Comparison of ENCODE assay signal across 8 mouse cellular contexts in genomic region chr3:57667054-57667723, GRCm38 (mm10). TPM values are rescaled to one million over a fixed set of nuclear protein-coding genes. Genes with fewer than 3 reads are reported as not detected.
DNase-seq lines count a peak whose midpoint lies in the region; ATAC-seq lines count a peak whose summit lies in the region.

No protein-coding gene starts in this region.

- H3K4me2 ChIP-seq in limb, embryonic 12.5 days: peak overlapping the region; percentile 40
- H3K4me2 ChIP-seq in midbrain, embryonic 14.5 days (ENCODE audit: low read length): peak overlapping the region; percentile 48

- no peaks in the 10 kb centered on the region for H3K27me3 ChIP-seq in heart, embryonic 10.5 days (ENCODE audit: insufficient read depth, poor library complexity, severe bottlenecking)
- H3K27me3 ChIP-seq in limb, embryonic 12.5 days: no peaks in the 10 kb centered on the region
- no peaks in the 10 kb centered on the region for H3K27me3 ChIP-seq in midbrain, embryonic 14.5 days (ENCODE audit: control insufficient read depth, insufficient read depth, low read length)

- no peaks in the 10 kb centered on the region for H3K36me3 ChIP-seq in heart, embryonic 10.5 days
- H3K36me3 ChIP-seq in limb, embryonic 12.5 days: no peaks in the 10 kb centered on the region
- H3K36me3 ChIP-seq in midbrain, embryonic 14.5 days (ENCODE audit: control insufficient read depth, insufficient read depth, low read length): no peaks in the 10 kb centered on the region

- no peak overlapping the region for H3K27ac ChIP-seq in heart, embryonic 10.5 days
- H3K27ac ChIP-seq in limb, embryonic 12.5 days: no peak overlapping the region
- H3K27ac ChIP-seq in midbrain, embryonic 14.5 days (replicated peaks; ENCODE audit: low read depth, low read length): no peak overlapping the region

- H3K4me3 ChIP-seq in heart, embryonic 10.5 days: peak overlapping the region; percentile 32; the same call in 1 of the 2 replicates
- 0 out of 2 replicates have a peak overlapping the region, but pooled peaks have one; percentile 12 for H3K4me3 ChIP-seq in limb, embryonic 12.5 days (replicated peaks)
- H3K4me3 ChIP-seq in midbrain, embryonic 14.5 days (replicated peaks; ENCODE audit: low read depth, low read length): peak overlapping the region; percentile 25; the same call in 1 of the 2 replicates

- WGBS in heart, embryonic 10.5 days: 33% methylated on average over 14 of the region's 14 CpGs
- WGBS in limb, embryonic 12.5 days: 34% methylated on average over 14 of the region's 14 CpGs
- 33% methylated on average over 14 of the region's 14 CpGs for WGBS in midbrain, embryonic 14.5 days

- peak; percentile 86 for DNase-seq in A20 (ENCODE audit: low read depth, low spot score)
- DNase-seq in adrenal gland, postnatal 10 days: peak; percentile 80
- peak; percentile 59 for DNase-seq in embryo, embryonic 9.5 days (ENCODE audit: extremely low spot score)
- DNase-seq in heart, embryonic 10.5 days (ENCODE audit: low spot score): peak; percentile 82
- peak; percentile 79 for DNase-seq in kidney, adult 9 months
- peak; percentile 95 for DNase-seq in midbrain, embryonic 14.5 days
- peak; percentile 12 to 66 for DNase-seq in spleen, postnatal 10 days (ENCODE audit: low spot score in 2 of 2)

- no peaks in the 10 kb centered on the region for H3K4me1 ChIP-seq in heart, embryonic 10.5 days
- H3K4me1 ChIP-seq in limb, embryonic 12.5 days (replicated peaks): no peaks in the 10 kb centered on the region
- H3K4me1 ChIP-seq in midbrain, embryonic 14.5 days (ENCODE audit: control insufficient read depth, insufficient read depth, low read length): 0 out of 2 replicates have a peak, but pooled peaks cover 3% of the 10 kb centered on the region

- H3K9me3 ChIP-seq in heart, embryonic 10.5 days: no peaks in the 10 kb centered on the region
- H3K9me3 ChIP-seq in limb, embryonic 12.5 days: no peaks in the 10 kb centered on the region
- no peaks in the 10 kb centered on the region for H3K9me3 ChIP-seq in midbrain, embryonic 14.5 days (ENCODE audit: control insufficient read depth, low read length)

- ATAC-seq in limb, embryonic 12.5 days (ENCODE audit: insufficient number of reproducible peaks, insufficient read depth, low FRiP score, low TSS enrichment, low read depth): 0 out of 2 replicates have a peak, but pooled peaks have one; percentile 26
- peak; percentile 83 for ATAC-seq in midbrain, embryonic 14.5 days (ENCODE audit: low FRiP score, low TSS enrichment)

- no peak overlapping the region for H3K9ac ChIP-seq in limb, embryonic 12.5 days (replicated peaks)
- H3K9ac ChIP-seq in midbrain, embryonic 14.5 days (replicated peaks; ENCODE audit: low read length): peak overlapping the region; percentile 44

RNA-seq across cellular contexts. Expression of gene Commd2, which starts 15.7 kb away (rescaled TPM):
- 10 to 100 TPM; 25.1 to 28.4 TPM for total RNA-seq in adrenal gland, postnatal 10 days (2021)
- 55.2 and 70.2 TPM in 2 replicates for polyA plus RNA-seq in heart, embryonic 10.5 days (2016; fragmentation: Nextera tagmentation; extraction: Ambion mirVana)
- polyA plus RNA-seq in limb, embryonic 12.5 days (2016; fragmentation: Nextera tagmentation; extraction: Ambion mirVana): 80.9 and 87.3 TPM in 2 replicates
- polyA plus RNA-seq in midbrain, embryonic 14.5 days (2014; fragmentation: Nextera tagmentation; extraction: Ambion mirVana): 82.8 and 85.1 TPM in 2 replicates

RNA-seq across cellular contexts. Expression of gene Ankub1, which starts 25.4 kb away (rescaled TPM):
- total RNA-seq in adrenal gland, postnatal 10 days (2021): not detected
- 0.09 TPM in 1 of 2 replicates, not detected in the other for polyA plus RNA-seq in heart, embryonic 10.5 days (2016; fragmentation: Nextera tagmentation; extraction: Ambion mirVana)
- 0.10 TPM in 1 of 2 replicates, not detected in the other for polyA plus RNA-seq in limb, embryonic 12.5 days (2016; fragmentation: Nextera tagmentation; extraction: Ambion mirVana)
- 0.12 and 0.16 TPM in 2 replicates for polyA plus RNA-seq in midbrain, embryonic 14.5 days (2014; fragmentation: Nextera tagmentation; extraction: Ambion mirVana)

Comparison
In these comparisons a context has a peak if more than half of its experiments do, and no peak if none do; other contexts are left out.
1. DNase-seq: peak in every context shown above with its lines; median percentile 95 in midbrain, embryonic 14.5 days; 86 in A20; 82 in heart, embryonic 10.5 days; 80 in adrenal gland, postnatal 10 days; 79 in kidney, adult 9 months; 59 in embryo, embryonic 9.5 days; 39 in spleen, postnatal 10 days.